Mouse (Mus musculus) gastrocnemius, postnatal 14 days (tissue): Measurements from ENCODE around the gene Hs1bp3. TPM values are rescaled to one million over a fixed set of nuclear protein-coding genes. Genes with fewer than 3 reads are reported as not detected.

Source experiments
- DNase-seq: peaks from one replicate; pipeline ENCODE4 v3.0.0; 2021; ENCODE audit warnings: mixed read lengths
- intact Hi-C: fragments of 180-260 bp; cut with DNase I; formaldehyde crosslinking; loops from one replicate; pipeline ENCODE4 v1.15.1; 2025; ENCODE audit warnings: low total_unique reads
- long read RNA-seq, 2 experiments: library from polyadenylated mRNA; stranded (forward); transcript quantifications; one replicate each; pipeline ENCODE4 v2.0.0; 2021
- total RNA-seq, 2 experiments: library from RNA; stranded (reverse); gene quantifications; 2 replicates each; pipeline ENCODE4 v1.2.3; 2021

The Hs1bp3 gene
- total RNA-seq, result 1 to 10 TPM; 5.0 to 5.9 TPM
- long read RNA-seq, experiment 1, partial matches to known transcripts, result 2 of 3 reads
- long read RNA-seq, experiment 1, other reads (novel, unspliced or antisense), result 1 of 3 reads
- long read RNA-seq, experiment 2, transcript Hs1bp3-201 (7 exons, 2,959 nt), result major isoform, 9 of 12 reads
- long read RNA-seq, experiment 2, partial matches to known transcripts, result 3 of 12 reads
- long read RNA-seq, experiment 2, other reads (novel, unspliced or antisense), result 0 of 12 reads

- intact Hi-C loops, result no loop called here
- DNase-seq, result peak; percentile 91
Measured at GRCm38 (mm10) chr12:8313270-8313771, at the start of gene Hs1bp3. Gene Hs1bp3, plus strand, starts transcription at chr12:8313432.

DNA sequence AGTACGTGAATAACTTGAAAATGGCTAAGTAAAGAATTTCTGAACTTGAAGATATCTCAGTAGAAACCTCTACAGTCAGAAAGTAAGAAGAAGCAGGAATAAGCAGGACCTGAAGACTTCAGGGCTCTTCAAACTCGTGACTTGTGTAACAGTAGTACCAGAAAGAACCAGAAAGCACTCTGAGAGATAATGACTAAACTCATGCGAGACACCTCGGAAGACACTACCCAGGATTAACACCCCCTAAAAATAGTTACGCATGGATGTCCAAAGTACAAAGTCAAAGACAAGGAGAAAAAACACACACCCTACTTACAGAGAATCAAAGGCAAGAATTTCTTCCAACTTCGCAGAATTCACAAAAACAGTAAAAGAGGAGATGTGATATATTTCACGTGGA, 46.9 kb upstream of the Hs1bp3 start:
- intact Hi-C loops, result no loop called here
- no peak for DNase-seq

- intact Hi-C loops, result no loop called here
- DNase-seq, result no peak
Measured at GRCm38 (mm10) chr12:8269627-8270026, 43.6 kb upstream of the Hs1bp3 start.

GRCm38 (mm10) chr12:8271405-8271804, 41.8 kb upstream of the Hs1bp3 start:
- intact Hi-C loops, result no loop called here
- DNase-seq, result no peak

GRCm38 (mm10) chr12:8273471-8274171, 39.6 kb upstream of the Hs1bp3 start:
- intact Hi-C loops, result no loop called here
- DNase-seq, result no peak

DNA sequence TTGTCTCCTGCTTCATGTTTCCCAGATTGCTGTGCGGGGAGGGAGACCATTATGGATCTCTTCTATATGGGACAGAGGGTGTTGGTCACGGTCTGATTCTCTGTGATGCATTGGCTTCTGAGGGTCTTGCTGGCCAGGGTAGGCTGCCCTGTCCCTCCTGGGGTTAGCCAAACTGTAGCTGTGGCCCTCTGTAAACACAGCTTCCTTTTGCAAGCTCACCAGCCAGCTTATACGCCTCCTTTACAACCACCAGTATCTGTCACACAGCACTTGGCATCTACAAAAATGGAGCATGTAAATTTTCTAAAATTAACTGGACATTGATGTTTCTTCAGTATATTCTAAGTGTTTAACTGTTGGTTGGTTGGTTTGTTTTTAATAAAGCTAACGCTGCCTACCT, 37.8 kb upstream of the Hs1bp3 start:
- intact Hi-C loops, result no loop called here
- no peak for DNase-seq

- no peak for DNase-seq
- intact Hi-C loops, result no loop called here
Measured at GRCm38 (mm10) chr12:8281225-8282017, 31.8 kb upstream of the Hs1bp3 start.

DNA sequence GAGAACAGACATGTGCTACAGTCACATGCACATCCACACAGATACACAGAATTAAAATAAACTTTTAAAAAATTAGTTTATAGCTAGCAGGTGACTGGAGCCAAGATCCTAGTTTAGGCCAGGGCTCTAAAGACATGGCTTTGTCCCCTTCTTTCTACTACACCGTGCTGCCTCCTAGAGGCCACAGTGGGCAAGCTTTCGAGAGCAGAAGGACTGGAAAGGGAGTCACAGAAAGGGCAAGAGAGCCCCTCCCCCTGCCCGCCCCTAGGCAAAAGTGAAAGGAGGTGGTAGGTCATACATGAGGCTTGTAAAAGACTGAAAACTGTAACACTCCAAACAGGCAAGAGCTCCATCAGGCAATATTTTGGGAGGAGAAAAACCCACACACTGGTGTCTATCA, 25.3 kb upstream of the Hs1bp3 start:
- intact Hi-C loops, result no loop called here
- DNase-seq, result no peak

DNA sequence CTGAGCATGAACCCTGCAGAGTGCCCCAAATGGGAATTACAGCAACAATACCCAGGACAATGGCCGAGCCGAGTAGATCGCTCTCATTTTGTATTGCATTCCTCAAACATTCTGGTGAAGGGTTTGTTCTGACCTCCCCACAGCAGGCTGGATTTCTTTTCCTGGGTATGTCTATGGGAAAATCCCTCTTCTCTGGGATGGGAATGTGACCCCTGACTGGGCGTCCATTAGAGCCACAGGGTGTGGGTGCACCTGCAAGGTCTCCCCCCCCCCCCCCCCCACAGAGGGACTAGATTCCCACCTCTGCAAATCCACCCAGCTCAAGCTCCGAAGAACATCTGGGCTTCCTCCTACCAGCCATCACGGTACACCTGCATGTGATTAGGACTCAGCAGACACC, 24.1 kb upstream of the Hs1bp3 start:
- intact Hi-C loops, result no loop called here
- no peak for DNase-seq

DNA sequence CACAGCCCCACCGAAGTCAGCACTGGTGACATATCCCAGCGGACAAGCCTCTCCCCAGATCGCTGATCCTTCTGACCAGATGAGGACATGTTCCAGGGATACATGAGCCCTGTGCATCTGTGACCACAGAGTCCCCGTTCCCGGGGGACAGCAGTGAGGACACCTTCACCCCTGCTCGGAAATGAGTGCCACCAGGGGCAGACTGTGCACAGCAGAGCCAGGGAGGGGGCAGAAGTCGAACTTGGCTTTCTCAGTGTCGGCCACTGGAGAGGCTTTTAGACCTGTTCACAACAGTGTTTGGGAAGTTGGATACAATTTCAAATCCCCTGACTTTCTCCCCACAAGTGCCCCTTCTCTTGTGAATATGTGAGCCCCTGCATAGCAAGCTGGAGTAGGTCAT, 23.7 kb upstream of the Hs1bp3 start:
- DNase-seq, result no peak
- intact Hi-C loops, result no loop called here

DNA sequence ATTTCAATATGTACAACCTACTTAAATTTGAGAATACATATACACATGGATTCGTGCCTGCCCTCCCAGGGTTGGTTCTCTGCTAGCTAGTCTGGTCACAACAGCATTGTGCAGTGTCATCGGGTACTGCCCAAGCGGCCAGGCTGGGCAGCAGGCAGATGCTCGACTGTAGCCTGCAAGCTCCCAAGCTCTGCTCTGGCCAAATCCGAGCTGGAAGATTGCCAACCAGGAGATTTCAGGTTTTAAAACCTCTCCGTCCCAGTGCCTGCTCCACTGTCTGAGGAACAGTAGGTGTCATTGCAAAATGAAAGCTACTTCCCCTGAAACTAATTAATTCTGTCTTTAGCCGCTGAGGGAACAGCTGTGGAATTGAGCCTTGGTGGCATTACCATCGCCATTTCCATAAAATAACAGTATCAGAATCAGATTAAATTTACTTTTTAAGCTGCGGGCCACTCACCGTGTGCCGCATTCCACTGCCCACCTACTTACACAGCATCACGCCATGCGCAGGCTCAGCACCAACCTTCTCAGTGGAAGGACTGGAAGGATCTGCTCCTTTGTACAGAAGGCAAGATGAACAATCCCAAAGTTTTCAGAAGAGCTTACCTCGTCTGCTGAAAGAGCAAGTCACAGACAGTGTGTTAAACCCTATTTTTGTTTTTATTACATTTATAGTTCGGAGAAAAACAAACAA, 21.9 kb upstream of the Hs1bp3 start:
- intact Hi-C loops, result loop anchor here (10.0 kb wide), 1 partner anchor 77 kb away; no protein-coding TSS in a partner anchor
- DNase-seq, result no peak

DNA sequence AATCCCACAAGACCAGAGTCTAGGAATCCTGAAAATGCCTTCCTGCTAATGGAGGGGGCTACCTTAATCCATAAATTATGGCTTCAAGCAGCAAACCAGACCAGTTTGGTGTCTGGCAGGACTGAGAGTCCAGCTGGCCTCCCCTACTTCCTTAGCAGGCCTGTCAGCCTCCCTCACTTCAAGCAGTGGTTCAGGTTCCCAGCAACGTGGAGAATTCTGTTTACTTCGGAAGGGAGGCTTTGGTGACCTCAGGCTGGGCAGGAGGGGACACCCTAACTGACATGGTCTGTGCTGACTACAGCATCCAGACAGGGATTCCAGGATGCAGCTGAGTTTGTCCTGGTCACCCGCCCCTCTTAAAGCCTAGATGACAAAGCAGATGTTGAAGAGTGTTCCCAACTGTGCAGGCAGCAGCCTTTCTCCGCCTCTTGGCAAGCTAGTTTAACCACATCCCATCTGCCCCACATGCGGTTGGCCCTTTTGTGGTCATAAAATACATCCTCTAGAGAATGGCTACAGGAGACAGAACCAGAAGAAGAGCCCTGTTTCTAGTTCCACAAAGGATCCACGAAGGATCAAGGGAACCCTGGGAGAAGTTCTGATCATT, 17.8 kb upstream of the Hs1bp3 start:
- no peak for DNase-seq
- intact Hi-C loops, result loop anchor here (10.0 kb wide), 1 partner anchor 81 kb away; no protein-coding TSS in a partner anchor

DNA sequence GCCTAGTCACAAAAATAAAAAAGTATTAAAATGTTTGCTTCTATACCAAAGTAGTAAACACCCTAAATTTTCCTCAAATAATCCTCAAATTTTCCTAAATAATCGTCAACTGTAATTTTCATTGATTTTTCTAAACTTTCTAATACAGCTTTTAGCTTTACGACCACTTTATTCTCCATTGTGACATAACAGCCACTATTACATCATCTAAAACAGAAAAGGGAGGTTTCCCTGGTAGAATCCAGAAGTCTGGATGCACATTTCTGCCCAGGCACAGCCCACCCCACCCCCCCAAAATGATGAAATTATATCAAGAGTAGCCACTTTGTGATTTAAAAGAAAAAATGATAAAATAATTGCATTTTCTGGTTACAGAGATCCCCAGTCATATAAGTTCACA, 17.1 kb upstream of the Hs1bp3 start:
- intact Hi-C loops, result loop anchor here (10.0 kb wide), 1 partner anchor 81 kb away; no protein-coding TSS in a partner anchor
- no peak for DNase-seq

GRCm38 (mm10) chr12:8297586-8298214, 15.5 kb upstream of the Hs1bp3 start:
- no peak for DNase-seq
- intact Hi-C loops, result loop anchor here (10.0 kb wide), 1 partner anchor 83 kb away; no protein-coding TSS in a partner anchor

DNA sequence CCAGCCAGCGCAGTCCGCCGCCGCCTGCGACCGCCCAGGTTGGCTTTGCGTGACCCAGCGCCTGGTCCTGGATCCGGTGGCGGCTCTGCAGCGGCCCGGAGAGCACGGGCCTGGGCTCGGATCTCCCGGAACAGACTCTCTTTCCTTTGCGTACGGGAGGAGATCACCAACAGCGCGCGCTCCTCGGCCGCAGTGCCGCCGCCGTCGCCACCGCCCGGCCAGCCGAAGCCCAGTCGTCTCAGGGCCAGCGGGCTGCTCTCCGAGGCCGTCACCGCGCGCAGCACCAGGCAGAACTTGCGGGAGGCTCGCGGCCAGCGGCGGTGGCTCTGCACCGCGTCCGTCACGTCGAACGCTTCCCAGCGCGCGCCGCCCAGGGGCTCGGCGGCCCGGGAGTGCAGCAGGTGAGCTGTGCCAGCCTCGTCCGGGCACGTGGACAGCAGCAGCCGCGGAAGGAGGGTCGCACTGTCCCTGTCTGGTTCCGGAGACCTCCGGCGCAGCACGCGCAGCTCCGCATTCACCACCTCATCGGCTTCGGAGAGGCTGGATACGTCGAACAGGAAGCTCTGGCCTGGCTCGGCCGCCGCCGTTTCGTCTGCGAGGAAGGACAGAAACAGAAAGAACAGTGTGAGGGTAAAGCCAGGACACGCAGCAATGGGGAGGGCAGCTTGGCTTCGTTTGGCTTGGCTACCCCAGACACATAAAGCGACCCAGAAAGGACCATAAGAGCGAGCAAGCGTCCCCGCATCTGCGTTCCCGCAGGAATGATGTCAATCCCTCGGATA, 14.7 kb upstream of the Hs1bp3 start:
- no peak for DNase-seq
- intact Hi-C loops, result loop anchor here (10.0 kb wide), 1 partner anchor 84 kb away; no protein-coding TSS in a partner anchor

DNA sequence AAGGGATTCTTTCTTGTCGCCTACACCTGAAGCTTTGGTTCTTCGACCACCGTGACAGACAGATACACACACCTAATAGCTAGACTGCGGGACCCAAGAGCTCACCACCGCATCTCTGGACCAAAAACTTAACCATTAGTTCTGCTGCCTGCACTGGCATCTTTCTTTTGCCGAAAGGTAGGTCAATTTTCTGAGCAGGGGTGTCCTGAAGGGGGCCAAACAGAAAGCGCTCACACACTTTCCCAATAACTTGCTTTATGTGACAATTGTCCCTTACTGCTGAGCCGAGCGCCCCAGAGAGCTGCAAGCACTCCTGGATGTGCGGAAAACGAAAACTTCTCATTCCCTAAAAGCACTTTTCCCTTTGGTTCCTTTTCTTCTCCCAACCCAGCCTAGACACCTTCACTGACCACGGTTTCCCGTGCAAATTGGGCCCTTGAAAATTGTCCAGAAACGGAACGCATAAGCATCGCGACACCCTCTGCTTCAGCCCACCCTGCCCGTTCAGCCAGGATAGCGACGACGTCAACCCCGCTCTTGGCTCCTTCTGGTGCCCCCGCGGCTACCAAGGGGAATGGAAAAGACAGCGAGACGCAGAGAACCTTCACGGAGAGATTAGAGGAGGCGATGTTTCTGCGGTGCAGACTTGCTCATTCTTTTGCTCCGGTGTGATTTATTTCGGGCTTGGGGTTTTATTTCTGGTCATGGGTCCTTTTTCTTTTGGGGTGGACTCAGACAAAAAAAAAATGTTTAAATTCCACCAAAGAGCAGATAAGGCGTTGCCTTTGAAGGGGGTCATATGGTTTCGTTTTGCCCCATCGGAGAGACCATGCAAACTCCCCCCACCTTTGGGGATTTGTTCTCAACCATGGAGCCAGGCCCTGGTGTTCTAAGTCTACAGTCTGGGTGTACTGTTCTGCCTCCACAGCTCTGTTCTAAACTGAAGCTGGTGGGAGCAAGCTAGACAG, 13.8 kb upstream of the Hs1bp3 start:
- no peak for DNase-seq
- intact Hi-C loops, result loop anchor here (5.0 to 10.0 kb wide), 2 partner anchors 85 to 307 kb away; no protein-coding TSS in a partner anchor

DNA sequence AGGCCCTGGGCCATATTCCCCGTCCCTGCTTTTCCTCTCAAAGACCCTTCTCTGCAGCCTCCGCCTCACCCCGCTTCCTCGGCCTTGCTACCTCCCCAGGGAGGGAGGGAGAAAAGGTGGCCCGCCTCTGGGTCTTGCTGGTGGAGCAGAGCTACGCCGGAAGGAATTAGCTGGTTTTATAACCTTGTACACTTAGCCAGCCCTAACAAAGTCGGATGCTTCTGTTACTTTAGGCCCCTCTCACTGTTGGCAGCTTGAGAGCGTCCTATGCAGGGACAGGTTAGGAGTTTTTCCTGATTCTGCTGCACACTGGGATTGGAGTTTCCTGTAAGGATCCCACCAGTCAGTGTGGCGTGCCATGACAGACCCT, 13.1 kb upstream of the Hs1bp3 start:
- intact Hi-C loops, result loop anchor here (5.0 kb wide), 1 partner anchor 308 kb away; no protein-coding TSS in a partner anchor
- DNase-seq, result no peak
